Mouse (Mus musculus): ENCODE measurements around the gene Vmn1r53.

DNA sequence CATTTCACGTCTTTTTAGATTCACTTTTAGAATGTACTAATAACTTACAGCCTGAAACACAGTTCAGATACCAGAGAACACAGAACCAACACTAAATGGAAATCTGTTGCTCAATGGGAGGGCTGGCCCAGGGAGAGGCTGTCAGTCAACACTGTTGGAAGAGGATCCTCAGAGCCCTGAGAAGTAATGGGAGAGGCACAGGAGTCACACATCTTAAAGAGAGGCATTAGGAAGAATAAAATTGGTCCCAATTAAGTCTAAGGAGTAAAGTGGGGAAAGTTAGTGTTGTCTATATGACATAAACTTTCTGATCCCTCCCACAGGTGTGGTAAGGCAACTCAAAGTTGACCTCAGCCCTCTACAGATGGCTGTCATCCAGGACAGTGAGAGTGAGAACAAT is 21.8 kb upstream of the Vmn1r53 start, which contains the start of gene Vmn1r54:
- TF ChIP-seq CTCF (IDR thresholded peaks at IDR 0.05; ENCODE audit: low read depth, low read length): no peak
- no peak for TF ChIP-seq POLR2A (IDR thresholded peaks at IDR 0.05; ENCODE audit: borderline replicate concordance, low read depth, low read length)
